Mouse (Mus musculus) CH12.LX (cell line): Measurements from ENCODE around the gene Grm8.

ENCODE experiments used
- EP300 ChIP-seq: IDR thresholded peaks from 2 replicates; pipeline ENCODE4 v1.6.1; 2011; ENCODE audit warnings: low read length, improper control_type of control experiment
- ETS1 ChIP-seq: conservative IDR thresholded peaks from 2 replicates; pipeline ENCODE4 v1.6.1; 2012; ENCODE audit warnings: low read depth, mild to moderate bottlenecking, inconsistent platforms, low read length, improper control_type of control experiment, moderate library complexity
- POLR2A ChIP-seq: IDR thresholded peaks from 2 replicates; pipeline ENCODE4 v1.6.1; 2011; ENCODE audit warnings: low read depth, mild to moderate bottlenecking, improper control_type of control experiment, low read length
- SIN3A ChIP-seq: IDR thresholded peaks from 2 replicates; pipeline ENCODE4 v1.6.1; 2012; ENCODE audit warnings: low read length, improper control_type of control experiment, inconsistent platforms

GRCm38 (mm10) chr6:27635898-27636297 is 499.1 kb downstream of the Grm8 start:
- TF ChIP-seq ETS1 (no peak), EP300 (no peak), POLR2A (no peak), SIN3A (no peak)
